8 mouse cellular contexts compared by ENCODE assay signal in the genomic region with DNA sequence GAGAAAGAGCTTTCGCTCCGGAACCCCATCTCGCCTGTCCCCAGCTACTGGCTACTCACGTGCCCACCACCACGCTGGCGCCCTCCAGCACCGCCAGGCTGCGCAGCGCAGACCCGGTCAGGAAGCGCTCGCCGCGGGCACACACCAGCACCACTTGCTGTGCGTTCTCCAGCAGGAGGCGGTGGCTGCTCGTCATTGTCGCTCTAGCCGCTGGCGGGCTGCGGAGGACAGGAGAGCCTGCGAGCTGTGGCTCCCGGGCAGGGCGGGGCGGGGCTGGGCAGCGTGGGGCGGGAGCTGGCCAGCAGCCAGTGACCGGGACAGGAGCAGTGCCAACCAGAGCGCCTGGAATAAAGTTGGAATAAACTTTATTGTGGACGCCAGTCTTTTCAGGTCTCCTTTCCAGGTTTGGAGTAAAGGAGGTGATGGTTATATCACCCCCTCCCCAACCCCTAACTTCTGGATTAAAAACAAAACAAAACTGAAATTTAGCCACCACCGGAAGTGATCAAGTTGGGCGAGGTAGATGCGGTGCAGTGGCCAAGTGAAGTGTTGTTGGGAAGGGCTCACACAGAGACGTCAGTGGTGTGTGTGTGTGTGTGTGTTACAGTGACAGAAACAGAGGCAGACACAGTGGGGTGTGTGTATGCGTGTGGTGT. TPM values are rescaled to one million over a fixed set of nuclear protein-coding genes. Genes with fewer than 3 reads are reported as not detected.
A peak's percentile ranks its signal among the peaks of the same experiment; 100 is the strongest.
DNase-seq lines count a peak whose midpoint lies in the region; ATAC-seq lines count a peak whose summit lies in the region.

Gene Amdhd1, minus strand, starts transcription at position 259 of the 656 bp plus-strand sequence.

- peak within 1 kb of the TSS; percentile 55 for H3K4me3 ChIP-seq in hindbrain, embryonic 10.5 days

- peak within 1 kb of the TSS; percentile 75 for H3K27ac ChIP-seq in hindbrain, embryonic 10.5 days

- peak; percentile 56 for DNase-seq in MEL-GATA-1-ER (ENCODE audit: extremely low read depth, low read depth)
- peak; percentile 48 for DNase-seq in cerebellum, adult 9-10 months
- peak; percentile 89 for DNase-seq in hindbrain, embryonic 10.5 days (ENCODE audit: low spot score)
- DNase-seq in layer of hippocampus, postnatal 10 days (ENCODE audit: low spot score in 2 of 2): peak; percentile 69 to 74
- peak; percentile 87 for DNase-seq in lung, postnatal 14 days
- DNase-seq in ovary, postnatal 36 days (ENCODE audit: low spot score): peak; percentile 85
- DNase-seq in thymus, postnatal 25 days: peak; percentile 87

- no peaks in the 10 kb centered on the region for H3K36me3 ChIP-seq in hindbrain, embryonic 10.5 days

- H3K27me3 ChIP-seq in hindbrain, embryonic 10.5 days (ENCODE audit: insufficient read depth, poor library complexity, severe bottlenecking): peaks cover 25% of the 10 kb centered on the region

- peaks cover 20% of the 10 kb centered on the region for H3K4me1 ChIP-seq in hindbrain, embryonic 10.5 days (replicated peaks)

- H3K9me3 ChIP-seq in hindbrain, embryonic 10.5 days: no peaks in the 10 kb centered on the region

- peak; percentile 100 for ATAC-seq in frontal cortex, adult (ENCODE audit: low TSS enrichment)

- WGBS in hindbrain, embryonic 10.5 days: 5% methylated on average over 35 of the region's 35 CpGs

RNA-seq across cellular contexts. Expression of gene Amdhd1, which starts in this region (rescaled TPM):
- polyA plus RNA-seq in hindbrain, embryonic 10.5 days (2016; fragmentation: Nextera tagmentation; extraction: Ambion mirVana): 0.19 and 0.24 TPM in 2 replicates
- 1 to 10 TPM; 1.1 to 1.9 TPM for total RNA-seq in layer of hippocampus, postnatal 10 days (2021)

Comparison
In these comparisons a context has a peak if more than half of its experiments do, and no peak if none do; other contexts are left out.
1. Peak in every context shown above with its lines: DNase-seq, ATAC-seq, H3K4me3 ChIP-seq and H3K27ac ChIP-seq.
2. Peak in DNase-seq, H3K4me3 ChIP-seq and H3K27ac ChIP-seq in hindbrain, embryonic 10.5 days; RNA of the gene not detected or under 1 TPM.